Mouse (Mus musculus): ENCODE measurements at regions not wholly inside any gene's neighbourhood (a gene's known extent, or its start where the extent isn't known, plus 50 kb on each side); places are given as distances from the start of the nearest gene placed in this dataset.

DNA sequence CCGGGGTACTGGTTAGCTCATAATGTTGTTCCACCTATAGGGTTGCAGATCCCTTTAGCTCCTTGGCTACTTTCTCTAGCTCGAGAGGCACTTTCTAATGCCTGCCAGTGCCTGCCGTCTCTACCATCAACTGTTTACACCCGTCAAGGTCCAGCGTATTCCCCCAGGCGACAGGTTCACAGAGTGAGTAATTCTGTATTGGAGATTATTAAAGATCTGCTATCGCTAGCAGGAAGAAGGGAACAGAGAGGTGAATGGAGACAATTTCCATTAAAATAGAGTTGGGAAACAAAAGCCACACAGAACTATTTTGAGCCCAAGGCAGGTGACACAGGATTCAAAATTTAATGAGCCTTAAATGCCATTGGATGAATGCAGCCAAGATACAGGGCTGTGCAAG is 235.2 kb downstream of the Cbln1 start:
- no peaks in the 10 kb centered on the region for H3K4me1 ChIP-seq (ENCODE audit: control insufficient read depth, insufficient read depth, low read length)
- no peak overlapping the region for H3K27ac ChIP-seq (replicated peaks; ENCODE audit: insufficient read depth, low read depth, low read length)
- WGBS: 80% methylated on average over 7 of the region's 7 CpGs
- no peaks in the 10 kb centered on the region for H3K27me3 ChIP-seq (ENCODE audit: control insufficient read depth, insufficient read depth, low read length)
- no peak overlapping the region for H3K9ac ChIP-seq (ENCODE audit: low read depth, low read length)
- H3K36me3 ChIP-seq (ENCODE audit: control insufficient read depth, insufficient read depth, low read length): no peaks in the 10 kb centered on the region
- no peak for TF ChIP-seq POLR2A (IDR thresholded peaks at IDR 0.05; ENCODE audit: extremely low read depth, insufficient read depth, low read length)
- TF ChIP-seq CTCF (IDR thresholded peaks at IDR 0.05; ENCODE audit: low read depth, low read length): no peak
- no peak overlapping the region for H3K4me3 ChIP-seq (ENCODE audit: insufficient read depth, low read depth, low read length)
- no peaks in the 10 kb centered on the region for H3K79me2 ChIP-seq (ENCODE audit: control insufficient read depth, insufficient read depth, low read length)
- no peak for DNase-seq (ENCODE audit: extremely low read depth, low read depth, low spot score)

DNA sequence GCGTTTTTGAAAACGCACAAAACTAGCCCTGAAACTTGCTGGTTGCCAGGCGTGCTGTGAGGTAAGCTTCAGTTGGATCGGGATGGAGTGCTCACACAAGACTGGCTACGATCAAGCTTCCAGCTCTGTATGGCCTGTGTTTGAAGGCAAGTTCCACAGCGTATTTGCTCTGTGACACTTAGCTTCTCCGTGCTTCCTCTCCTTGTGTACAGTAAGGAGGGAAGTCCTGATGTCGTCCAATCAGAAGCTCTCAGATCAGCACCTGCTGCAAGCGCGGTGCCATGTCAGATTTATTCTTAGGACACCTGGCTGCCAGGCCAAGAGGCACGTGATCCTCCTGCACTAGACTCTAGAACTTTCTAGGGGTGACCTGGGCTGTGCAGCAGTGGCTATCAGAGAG is 236.0 kb downstream of the Cbln1 start:
- TF ChIP-seq CTCF (IDR thresholded peaks at IDR 0.05; ENCODE audit: low read depth, low read length): no peak
- TF ChIP-seq POLR2A (IDR thresholded peaks at IDR 0.05; ENCODE audit: extremely low read depth, insufficient read depth, low read length): no peak
- Histone ChIP-seq H3K79me2 (ENCODE audit: control insufficient read depth, insufficient read depth, low read length) (no peaks in the 10 kb centered on the region), H3K27me3 (ENCODE audit: control insufficient read depth, insufficient read depth, low read length) (no peaks in the 10 kb centered on the region), H3K4me1 (ENCODE audit: control insufficient read depth, insufficient read depth, low read length) (no peaks in the 10 kb centered on the region), H3K27ac (replicated peaks; ENCODE audit: insufficient read depth, low read depth, low read length) (no peak overlapping the region), H3K4me3 (ENCODE audit: insufficient read depth, low read depth, low read length) (no peak overlapping the region), H3K36me3 (ENCODE audit: control insufficient read depth, insufficient read depth, low read length) (no peaks in the 10 kb centered on the region), H3K9ac (ENCODE audit: low read depth, low read length) (no peak overlapping the region)
- WGBS: 71% methylated on average over 11 of the region's 11 CpGs
- DNase-seq (ENCODE audit: extremely low read depth, low read depth, low spot score): no peak

DNA sequence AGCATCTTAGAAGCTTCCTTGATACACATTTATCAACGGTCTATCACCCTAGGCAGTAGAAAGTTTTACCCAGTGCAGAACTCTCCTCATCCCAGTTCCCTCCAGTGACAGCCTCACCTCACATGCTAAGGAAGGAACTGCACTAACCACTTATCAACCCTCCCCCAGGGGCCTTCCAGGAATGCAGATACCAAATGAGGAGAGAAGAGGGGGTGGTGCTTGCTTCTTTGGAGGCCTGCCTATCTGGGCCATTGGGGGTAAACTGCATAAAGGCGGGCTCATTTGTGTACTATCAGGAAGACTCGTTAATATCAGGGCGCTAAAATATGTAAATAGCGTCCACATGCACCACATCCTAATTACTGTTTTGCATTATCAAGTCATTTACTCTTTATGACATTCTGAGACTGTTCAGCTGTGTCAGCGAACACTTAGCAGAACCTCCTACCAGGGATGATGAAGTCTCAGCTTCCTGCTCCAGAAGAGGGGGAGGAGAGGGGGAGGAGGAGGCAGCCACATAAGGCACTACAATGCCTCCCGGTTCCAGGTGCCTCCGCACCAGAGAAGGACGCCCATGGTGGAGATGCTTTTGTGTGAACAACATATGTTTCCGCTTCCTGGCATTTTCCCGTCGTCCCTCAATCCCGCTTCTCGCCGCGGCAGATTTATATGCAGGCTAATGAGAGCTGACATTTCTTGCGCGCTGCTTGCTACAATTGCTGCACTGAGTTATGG is 236.9 kb downstream of the Cbln1 start:
- Histone ChIP-seq H3K36me3 (ENCODE audit: control insufficient read depth, insufficient read depth, low read length) (no peaks in the 10 kb centered on the region), H3K27me3 (ENCODE audit: control insufficient read depth, insufficient read depth, low read length) (no peaks in the 10 kb centered on the region), H3K27ac (replicated peaks; ENCODE audit: insufficient read depth, low read depth, low read length) (no peak overlapping the region), H3K79me2 (ENCODE audit: control insufficient read depth, insufficient read depth, low read length) (no peaks in the 10 kb centered on the region), H3K4me1 (ENCODE audit: control insufficient read depth, insufficient read depth, low read length) (no peaks in the 10 kb centered on the region), H3K9ac (ENCODE audit: low read depth, low read length) (no peak overlapping the region), H3K4me3 (ENCODE audit: insufficient read depth, low read depth, low read length) (no peak overlapping the region)
- TF ChIP-seq CTCF (IDR thresholded peaks at IDR 0.05; ENCODE audit: low read depth, low read length) (no peak), POLR2A (IDR thresholded peaks at IDR 0.05; ENCODE audit: extremely low read depth, insufficient read depth, low read length) (no peak)
- DNase-seq (ENCODE audit: extremely low read depth, low read depth, low spot score): no peak
- 52% methylated on average over 18 of the region's 18 CpGs for WGBS

DNA sequence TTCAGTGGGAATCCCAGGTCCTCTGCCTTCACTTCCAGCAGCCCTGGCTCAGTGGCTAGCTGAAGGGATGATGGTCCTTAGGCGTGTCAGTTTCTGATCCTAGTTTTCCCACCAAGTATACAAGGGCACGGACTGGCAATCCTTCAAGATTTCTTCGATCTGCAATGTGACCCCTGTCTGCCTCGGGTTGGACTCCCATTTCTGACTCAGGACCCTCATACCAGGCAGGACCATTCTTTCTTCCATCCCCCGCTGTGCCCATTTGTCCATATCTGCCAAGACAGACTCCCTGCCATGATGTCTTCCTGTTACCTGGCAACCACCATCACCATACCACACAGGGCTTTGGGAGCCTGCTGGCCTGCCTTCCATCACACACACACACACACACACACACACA is 238.1 kb downstream of the Cbln1 start:
- H3K79me2 ChIP-seq (ENCODE audit: control insufficient read depth, insufficient read depth, low read length): no peaks in the 10 kb centered on the region
- no peak overlapping the region for H3K9ac ChIP-seq (ENCODE audit: low read depth, low read length)
- DNase-seq (ENCODE audit: extremely low read depth, low read depth, low spot score): no peak
- 78% methylated on average over 5 of the region's 5 CpGs for WGBS
- H3K4me3 ChIP-seq (ENCODE audit: insufficient read depth, low read depth, low read length): no peak overlapping the region
- H3K27me3 ChIP-seq (ENCODE audit: control insufficient read depth, insufficient read depth, low read length): no peaks in the 10 kb centered on the region
- H3K36me3 ChIP-seq (ENCODE audit: control insufficient read depth, insufficient read depth, low read length): no peaks in the 10 kb centered on the region
- no peak for TF ChIP-seq POLR2A (IDR thresholded peaks at IDR 0.05; ENCODE audit: extremely low read depth, insufficient read depth, low read length)
- no peak for TF ChIP-seq CTCF (IDR thresholded peaks at IDR 0.05; ENCODE audit: low read depth, low read length)
- no peak overlapping the region for H3K27ac ChIP-seq (replicated peaks; ENCODE audit: insufficient read depth, low read depth, low read length)
- no peaks in the 10 kb centered on the region for H3K4me1 ChIP-seq (ENCODE audit: control insufficient read depth, insufficient read depth, low read length)

DNA sequence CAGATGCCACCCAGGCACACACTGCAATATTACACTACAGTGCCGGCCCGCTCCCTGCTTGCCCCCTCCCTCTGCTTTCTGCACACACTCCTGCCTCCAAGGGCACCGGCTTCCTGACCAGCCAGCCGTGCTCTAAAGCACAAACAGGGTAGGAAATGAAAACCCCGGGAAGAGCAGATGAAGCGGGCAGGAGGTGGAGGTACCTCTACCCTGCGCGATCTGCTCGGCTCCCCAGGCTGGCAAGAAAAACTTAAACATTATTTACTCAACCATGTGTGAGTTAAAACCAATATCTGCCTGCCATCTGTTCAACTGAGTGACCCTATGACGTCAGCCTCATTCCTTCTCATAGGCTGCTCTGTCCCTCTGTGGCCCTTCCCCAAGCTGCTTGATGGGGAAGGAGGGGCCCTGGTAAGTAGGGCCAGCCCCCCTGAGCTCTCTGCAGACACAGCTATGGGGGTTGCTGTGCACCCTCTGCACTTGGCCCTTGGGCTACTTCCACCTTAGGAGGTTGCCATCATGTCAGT is 238.5 kb downstream of the Cbln1 start:
- Histone ChIP-seq H3K36me3 (ENCODE audit: control insufficient read depth, insufficient read depth, low read length) (no peaks in the 10 kb centered on the region), H3K79me2 (ENCODE audit: control insufficient read depth, insufficient read depth, low read length) (no peaks in the 10 kb centered on the region), H3K27ac (replicated peaks; ENCODE audit: insufficient read depth, low read depth, low read length) (no peak overlapping the region), H3K9ac (ENCODE audit: low read depth, low read length) (no peak overlapping the region), H3K27me3 (ENCODE audit: control insufficient read depth, insufficient read depth, low read length) (no peaks in the 10 kb centered on the region), H3K4me3 (ENCODE audit: insufficient read depth, low read depth, low read length) (no peak overlapping the region), H3K4me1 (ENCODE audit: control insufficient read depth, insufficient read depth, low read length) (no peaks in the 10 kb centered on the region)
- TF ChIP-seq CTCF (IDR thresholded peaks at IDR 0.05; ENCODE audit: low read depth, low read length): no peak
- TF ChIP-seq POLR2A (IDR thresholded peaks at IDR 0.05; ENCODE audit: extremely low read depth, insufficient read depth, low read length): no peak
- DNase-seq (ENCODE audit: extremely low read depth, low read depth, low spot score): no peak
- 55% methylated on average over 10 of the region's 10 CpGs for WGBS

DNA sequence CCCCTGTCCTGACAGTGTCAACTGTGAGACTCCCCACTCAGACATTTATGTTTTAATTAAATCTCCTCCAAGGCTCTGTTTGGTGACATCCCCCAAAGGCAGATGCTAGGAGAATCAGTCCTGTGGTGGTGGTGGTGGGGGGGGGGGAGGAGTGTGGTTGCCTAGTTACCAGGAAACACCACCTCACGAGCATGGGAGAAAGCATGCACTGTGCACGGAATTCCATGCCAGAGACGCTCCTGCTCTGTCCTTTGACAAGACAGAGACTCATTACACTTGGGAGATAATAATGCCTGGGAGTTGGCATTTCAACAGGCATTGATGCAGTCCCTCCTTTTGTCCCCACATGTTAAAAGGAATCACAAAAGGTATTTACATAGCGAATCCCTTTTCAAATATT is 240.6 kb downstream of the Cbln1 start:
- no peaks in the 10 kb centered on the region for H3K4me1 ChIP-seq (ENCODE audit: control insufficient read depth, insufficient read depth, low read length)
- 40% methylated on average over 4 of the region's 4 CpGs for WGBS
- H3K36me3 ChIP-seq (ENCODE audit: control insufficient read depth, insufficient read depth, low read length): no peaks in the 10 kb centered on the region
- H3K4me3 ChIP-seq (ENCODE audit: insufficient read depth, low read depth, low read length): no peak overlapping the region
- H3K27me3 ChIP-seq (ENCODE audit: control insufficient read depth, insufficient read depth, low read length): no peaks in the 10 kb centered on the region
- no peaks in the 10 kb centered on the region for H3K79me2 ChIP-seq (ENCODE audit: control insufficient read depth, insufficient read depth, low read length)
- no peak for DNase-seq (ENCODE audit: extremely low read depth, low read depth, low spot score)
- H3K27ac ChIP-seq (replicated peaks; ENCODE audit: insufficient read depth, low read depth, low read length): no peak overlapping the region
- H3K9ac ChIP-seq (ENCODE audit: low read depth, low read length): no peak overlapping the region
- TF ChIP-seq CTCF (IDR thresholded peaks at IDR 0.05; ENCODE audit: low read depth, low read length) (no peak), POLR2A (IDR thresholded peaks at IDR 0.05; ENCODE audit: extremely low read depth, insufficient read depth, low read length) (no peak)
